Mouse (Mus musculus): ENCODE measurements around the gene B3gnt6. TPM values are rescaled to one million over a fixed set of nuclear protein-coding genes. Genes with fewer than 3 reads are reported as not detected.

B3gnt6 gene
- polyA plus RNA-seq, 1 experiment, result not detected

DNA sequence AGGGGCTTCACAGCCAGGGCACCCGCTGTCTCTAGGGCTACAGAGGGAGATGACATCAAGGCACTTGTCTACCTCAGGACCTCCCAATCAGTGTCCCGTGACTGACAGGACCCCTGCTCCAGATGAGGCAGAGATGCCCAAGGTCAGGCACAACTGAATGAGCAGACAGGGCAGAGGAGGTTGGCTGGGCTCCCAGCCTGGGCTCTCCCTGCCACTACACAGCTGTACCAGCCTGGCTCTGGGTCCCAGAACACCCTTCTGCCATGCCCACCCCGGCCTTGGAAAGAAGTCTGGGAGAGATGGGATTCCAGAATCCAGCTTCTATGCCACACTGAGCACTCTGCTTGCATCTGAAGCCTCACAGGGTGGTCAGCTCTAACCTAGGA lies 43.0 kb downstream of the B3gnt6 start:
- no peak for TF ChIP-seq POLR2A (IDR thresholded peaks at IDR 0.05; ENCODE audit: insufficient read depth, low read depth, low read length)
- no peak for TF ChIP-seq CTCF (IDR thresholded peaks at IDR 0.05; ENCODE audit: insufficient read depth, low read depth, low read length)
- 29% methylated on average over 3 of the region's 3 CpGs for WGBS
- Histone ChIP-seq H3K4me3 (ENCODE audit: insufficient read depth, low read depth, low read length) (no peak overlapping the region), H3K4me1 (ENCODE audit: control insufficient read depth, insufficient read depth, low read length) (peaks cover 26% of the 10 kb centered on the region), H3K27ac (ENCODE audit: insufficient read depth, low read depth, low read length) (no peak overlapping the region)

GRCm38 (mm10) chr7:98155546-98156279 lies 43.6 kb downstream of the B3gnt6 start:
- WGBS, result 26% methylated on average over 7 of the region's 8 CpGs
- peaks cover 26% of the 10 kb centered on the region for H3K4me1 ChIP-seq (ENCODE audit: control insufficient read depth, insufficient read depth, low read length)
- H3K27ac ChIP-seq (ENCODE audit: insufficient read depth, low read depth, low read length), result no peak overlapping the region
- peak; percentile 79 for TF ChIP-seq CTCF (IDR thresholded peaks at IDR 0.05; ENCODE audit: insufficient read depth, low read depth, low read length)
- TF ChIP-seq POLR2A (IDR thresholded peaks at IDR 0.05; ENCODE audit: insufficient read depth, low read depth, low read length), result no peak
- H3K4me3 ChIP-seq (ENCODE audit: insufficient read depth, low read depth, low read length), result no peak overlapping the region

DNA sequence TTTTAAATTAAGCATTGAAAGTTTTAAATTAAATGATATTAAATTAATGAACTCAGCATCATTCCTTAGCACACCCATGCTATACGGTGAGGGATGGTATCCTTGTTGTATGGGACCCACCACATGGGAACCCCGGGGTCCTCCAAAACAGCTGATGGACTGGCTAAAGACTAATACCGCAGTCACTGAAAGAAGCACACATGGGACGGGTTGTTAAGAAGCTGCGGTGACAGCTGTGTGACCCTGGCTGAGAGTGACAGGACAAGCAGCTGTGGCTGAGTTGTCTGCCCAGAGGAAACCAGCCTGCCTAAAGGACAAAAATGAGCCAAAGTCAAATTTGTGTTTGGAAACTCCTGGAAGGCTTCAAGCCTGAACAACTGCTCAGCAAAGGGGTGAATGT lies 45.4 kb downstream of the B3gnt6 start:
- WGBS, result 85% methylated on average over 5 of the region's 5 CpGs
- H3K4me3 ChIP-seq (ENCODE audit: insufficient read depth, low read depth, low read length), result no peak overlapping the region
- TF ChIP-seq CTCF (IDR thresholded peaks at IDR 0.05; ENCODE audit: insufficient read depth, low read depth, low read length) (no peak), POLR2A (IDR thresholded peaks at IDR 0.05; ENCODE audit: insufficient read depth, low read depth, low read length) (no peak)

GRCm38 (mm10) chr7:98153345-98153744 lies 45.9 kb downstream of the B3gnt6 start:
- no peak overlapping the region for H3K27ac ChIP-seq (ENCODE audit: insufficient read depth, low read depth, low read length)
- 65% methylated on average over 3 of the region's 3 CpGs for WGBS
- no peak overlapping the region for H3K4me3 ChIP-seq (ENCODE audit: insufficient read depth, low read depth, low read length)
- H3K4me1 ChIP-seq (ENCODE audit: control insufficient read depth, insufficient read depth, low read length), result peaks cover 20% of the 10 kb centered on the region
- TF ChIP-seq CTCF (IDR thresholded peaks at IDR 0.05; ENCODE audit: insufficient read depth, low read depth, low read length), result no peak
- no peak for TF ChIP-seq POLR2A (IDR thresholded peaks at IDR 0.05; ENCODE audit: insufficient read depth, low read depth, low read length)

More for the DNA sequence above, 45.4 kb downstream of the B3gnt6 start:
- Histone ChIP-seq H3K27ac (ENCODE audit: insufficient read depth, low read depth, low read length) (no peak overlapping the region), H3K4me1 (ENCODE audit: control insufficient read depth, insufficient read depth, low read length) (peaks cover 20% of the 10 kb centered on the region)

DNA sequence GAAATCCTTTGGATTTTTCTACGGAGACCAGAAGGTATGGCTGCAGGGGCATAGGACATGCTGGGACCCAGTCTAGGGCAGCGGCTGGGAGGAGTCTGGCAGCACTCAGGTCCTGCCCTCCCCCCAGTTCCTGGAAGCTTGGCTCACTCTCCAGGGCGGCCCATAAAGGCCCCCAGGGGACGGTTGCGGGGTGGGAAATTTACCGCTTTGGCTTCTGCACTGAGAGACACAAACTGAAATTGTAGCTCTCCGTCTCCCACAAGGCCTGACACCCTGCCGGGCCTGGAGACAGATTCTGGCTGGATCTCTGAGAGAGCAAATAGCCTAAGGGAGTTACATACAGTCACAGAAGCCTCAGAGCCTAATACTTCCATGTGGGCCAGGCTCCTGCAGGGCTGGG lies 46.9 kb downstream of the B3gnt6 start:
- Histone ChIP-seq H3K27ac (ENCODE audit: insufficient read depth, low read depth, low read length) (no peak overlapping the region), H3K4me3 (ENCODE audit: insufficient read depth, low read depth, low read length) (no peak overlapping the region), H3K4me1 (ENCODE audit: control insufficient read depth, insufficient read depth, low read length) (peaks cover 23% of the 10 kb centered on the region)
- TF ChIP-seq POLR2A (IDR thresholded peaks at IDR 0.05; ENCODE audit: insufficient read depth, low read depth, low read length) (no peak), CTCF (IDR thresholded peaks at IDR 0.05; ENCODE audit: insufficient read depth, low read depth, low read length) (no peak)
- WGBS, result 63% methylated on average over 8 of the region's 8 CpGs

DNA sequence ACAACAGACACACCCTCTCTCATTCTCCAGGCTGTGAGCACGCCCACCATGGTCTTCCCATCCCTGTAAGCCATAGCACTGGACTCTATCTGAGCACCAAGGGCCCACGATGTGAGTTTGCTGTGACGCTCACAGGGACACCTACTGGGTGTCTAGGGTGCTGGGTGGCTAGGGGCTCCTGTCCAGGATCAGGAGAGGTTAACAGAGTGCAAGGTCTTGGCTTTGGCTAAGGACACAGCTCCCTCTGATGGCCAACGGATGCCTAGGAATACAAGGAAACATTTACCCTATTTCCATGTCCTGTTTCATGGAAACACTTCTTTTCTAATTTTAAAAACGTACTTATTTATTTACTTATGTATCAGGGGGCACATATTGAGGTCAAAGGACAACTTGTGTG lies 48.8 kb downstream of the B3gnt6 start:
- Histone ChIP-seq H3K27ac (ENCODE audit: insufficient read depth, low read depth, low read length) (no peak overlapping the region), H3K4me3 (ENCODE audit: insufficient read depth, low read depth, low read length) (no peak overlapping the region), H3K4me1 (ENCODE audit: control insufficient read depth, insufficient read depth, low read length) (peaks cover 13% of the 10 kb centered on the region)
- 66% methylated on average over 5 of the region's 5 CpGs for WGBS
- TF ChIP-seq CTCF (IDR thresholded peaks at IDR 0.05; ENCODE audit: insufficient read depth, low read depth, low read length) (no peak), POLR2A (IDR thresholded peaks at IDR 0.05; ENCODE audit: insufficient read depth, low read depth, low read length) (no peak)

- H3K27ac ChIP-seq (ENCODE audit: insufficient read depth, low read depth, low read length), result no peak overlapping the region
- peaks cover 13% of the 10 kb centered on the region for H3K4me1 ChIP-seq (ENCODE audit: control insufficient read depth, insufficient read depth, low read length)
- whole genome bisulfite sequencing, result 56% methylated on average over 3 of the region's 3 CpGs
- no peak overlapping the region for H3K4me3 ChIP-seq (ENCODE audit: insufficient read depth, low read depth, low read length)
- TF ChIP-seq CTCF (IDR thresholded peaks at IDR 0.05; ENCODE audit: insufficient read depth, low read depth, low read length), result no peak
- no peak for TF ChIP-seq POLR2A (IDR thresholded peaks at IDR 0.05; ENCODE audit: insufficient read depth, low read depth, low read length)
Measured at GRCm38 (mm10) chr7:98149802-98150201, 49.5 kb downstream of the B3gnt6 start.

GRCm38 (mm10) chr7:98148721-98149407 lies 50.4 kb downstream of the B3gnt6 start:
- no peak overlapping the region for H3K27ac ChIP-seq (ENCODE audit: insufficient read depth, low read depth, low read length)
- no peak overlapping the region for H3K4me3 ChIP-seq (ENCODE audit: insufficient read depth, low read depth, low read length)
- no peak for TF ChIP-seq POLR2A (IDR thresholded peaks at IDR 0.05; ENCODE audit: insufficient read depth, low read depth, low read length)
- TF ChIP-seq CTCF (IDR thresholded peaks at IDR 0.05; ENCODE audit: insufficient read depth, low read depth, low read length), result no peak
- H3K4me1 ChIP-seq (ENCODE audit: control insufficient read depth, insufficient read depth, low read length), result peaks cover 9% of the 10 kb centered on the region
- 77% methylated on average over 10 of the region's 10 CpGs for WGBS

DNA sequence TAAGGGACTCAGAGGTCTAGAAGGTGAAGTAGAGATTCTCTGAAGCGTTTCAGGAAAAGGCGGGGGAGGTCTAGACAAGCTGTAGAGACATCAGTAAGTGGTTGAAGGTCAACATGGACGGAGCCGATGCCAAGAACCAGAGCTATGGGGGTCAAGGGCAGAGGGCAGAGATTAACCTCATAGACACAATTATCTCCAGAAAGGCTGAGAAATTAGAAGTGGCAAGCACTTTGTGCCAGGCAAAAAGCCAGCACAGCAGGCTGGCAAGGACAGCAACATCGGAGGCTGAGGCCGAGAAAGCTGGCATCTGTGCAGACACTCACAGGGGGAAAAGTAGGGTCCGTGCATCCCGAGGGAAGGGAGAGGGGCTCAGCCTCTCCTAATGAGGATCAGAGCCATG lies 51.5 kb downstream of the B3gnt6 start:
- Histone ChIP-seq H3K4me3 (ENCODE audit: insufficient read depth, low read depth, low read length) (no peak overlapping the region), H3K4me1 (ENCODE audit: control insufficient read depth, insufficient read depth, low read length) (peaks cover 9% of the 10 kb centered on the region), H3K27ac (ENCODE audit: insufficient read depth, low read depth, low read length) (no peak overlapping the region)
- TF ChIP-seq CTCF (IDR thresholded peaks at IDR 0.05; ENCODE audit: insufficient read depth, low read depth, low read length), result no peak
- no peak for TF ChIP-seq POLR2A (IDR thresholded peaks at IDR 0.05; ENCODE audit: insufficient read depth, low read depth, low read length)
- 65% methylated on average over 8 of the region's 8 CpGs for WGBS

All from olfactory bulb, adult 2 months (tissue).